Mouse (Mus musculus) lung, embryonic 16.5 days (tissue): ENCODE measurements around the gene Anks1b. TPM values are rescaled to one million over a fixed set of nuclear protein-coding genes. Genes with fewer than 3 reads are reported as not detected.
A peak's percentile ranks its signal among the peaks of the same experiment; 100 is the strongest.

Experiments
- ATAC-seq: fragments of 200-750 bp; cut with Nextera tagmentation; 2 replicates; pipeline ENCODE4 v1.8.0; 2017; ENCODE audit warnings: low read depth, mild to moderate bottlenecking, moderate library complexity
- H3K27ac ChIP-seq: fragments of 300-500 bp; sonication (generic); 2 replicates; pipeline ENCODE4 v1.5.1; 2014; ENCODE audit warnings: mild to moderate bottlenecking, control low read depth, low read length
- H3K27me3 ChIP-seq: fragments of 300-500 bp; sonication (generic); 2 replicates; pipeline ENCODE4 v1.6.1; 2014; ENCODE audit warnings: low read depth, low read length, mixed read lengths; ENCODE audit not compliant: control insufficient read depth, insufficient read depth
- H3K36me3 ChIP-seq: fragments of 300-500 bp; sonication (generic); 2 replicates; pipeline ENCODE4 v1.6.1; 2014; ENCODE audit warnings: low read length; ENCODE audit not compliant: control insufficient read depth, insufficient read depth
- H3K4me1 ChIP-seq: fragments of 300-500 bp; sonication (generic); replicated peaks from 2 replicates; pipeline ENCODE4 v1.6.1; 2014; ENCODE audit warnings: low read length, mixed read lengths; ENCODE audit not compliant: control insufficient read depth, insufficient read depth
- H3K4me2 ChIP-seq: fragments of 300-500 bp; sonication (generic); 2 replicates; pipeline ENCODE4 v1.6.1; 2014; ENCODE audit warnings: low read depth, low read length, control low read depth
- H3K4me3 ChIP-seq: fragments of 300-500 bp; sonication (generic); 2 replicates; pipeline ENCODE4 v1.5.1; 2014; ENCODE audit warnings: mild to moderate bottlenecking, low read length, control low read depth
- H3K9ac ChIP-seq: fragments of 300-500 bp; sonication (generic); 2 replicates; pipeline ENCODE4 v1.6.1; 2014; ENCODE audit warnings: low read length, control low read depth
- H3K9me3 ChIP-seq: fragments of 300-500 bp; sonication (generic); 2 replicates; pipeline ENCODE4 v1.6.1; 2016; ENCODE audit warnings: low read length; ENCODE audit not compliant: control insufficient read depth
- WGBS: fragments of 180-500 bp; shearing (Covaris S2); extraction: QIAGEN DNeasy Blood & Tissue Kit; methylation state at CpG from one replicate; pipeline ENCODE4 v1.1.7; 2014; 5-methylcytosine and 5-hydroxymethylcytosine counted together
- polyA plus RNA-seq: library from polyadenylated mRNA; unstranded; fragments of >200 nt; fragmentation: Nextera tagmentation; extraction: Ambion mirVana; gene quantifications from 2 replicates; pipeline ENCODE4 v1.2.1, GENCODE M21; 2015

The Anks1b gene
- polyA plus RNA-seq, 1 experiment from 2014 or later = 0.20 TPM

DNA sequence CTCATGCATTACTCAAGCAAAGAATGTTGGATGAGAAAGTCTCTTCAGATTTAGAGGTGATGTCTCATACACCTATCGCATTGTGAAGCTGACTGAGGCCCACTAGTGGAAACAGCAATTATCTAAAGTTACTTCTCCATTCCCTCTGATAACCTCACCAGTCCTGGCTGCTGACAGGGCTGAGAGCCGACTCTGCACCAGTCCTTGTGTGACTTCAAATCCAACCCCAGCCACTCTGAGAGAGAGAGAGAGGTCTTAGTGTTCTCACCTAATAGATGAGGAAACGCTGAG lies 991.2 kb downstream of the Anks1b start:
- Histone ChIP-seq H3K9me3 (no peaks in the 10 kb centered on the region), H3K27ac (no peak overlapping the region), H3K4me1 (no peaks in the 10 kb centered on the region), H3K27me3 (no peaks in the 10 kb centered on the region), H3K4me2 (no peak overlapping the region), H3K36me3 (no peaks in the 10 kb centered on the region), H3K9ac (no peak overlapping the region), H3K4me3 (no peak overlapping the region)
- ATAC-seq = no peak
- WGBS = 14% methylated on average over 3 of the region's 3 CpGs

DNA sequence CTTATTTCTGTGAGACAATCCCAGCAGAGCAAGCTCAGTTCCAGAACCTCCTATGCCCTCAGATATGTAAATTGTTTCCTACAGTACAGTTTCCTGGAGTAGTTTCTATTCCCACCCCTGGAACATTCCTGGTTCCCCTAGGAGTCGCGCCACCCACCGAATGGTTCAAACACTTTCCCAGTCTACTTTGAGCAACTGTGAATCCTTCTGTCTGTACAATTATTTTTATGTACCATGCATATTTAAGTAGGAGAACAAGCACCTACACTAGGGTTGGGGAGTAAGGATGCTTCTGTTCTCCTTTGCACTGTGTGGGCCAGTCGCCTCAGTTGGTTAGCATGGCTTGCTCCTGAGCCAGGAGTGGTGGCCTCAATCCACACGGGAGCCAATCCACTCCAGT lies 999.9 kb downstream of the Anks1b start:
- H3K27me3 ChIP-seq = no peaks in the 10 kb centered on the region
- no peaks in the 10 kb centered on the region for H3K4me1 ChIP-seq
- 84% methylated on average over 5 of the region's 5 CpGs for WGBS
- no peak overlapping the region for H3K27ac ChIP-seq
- H3K9ac ChIP-seq = no peak overlapping the region
- H3K4me3 ChIP-seq = no peak overlapping the region
- ATAC-seq = no peak
- H3K4me2 ChIP-seq = no peak overlapping the region
- no peaks in the 10 kb centered on the region for H3K36me3 ChIP-seq
- H3K9me3 ChIP-seq = no peaks in the 10 kb centered on the region

DNA sequence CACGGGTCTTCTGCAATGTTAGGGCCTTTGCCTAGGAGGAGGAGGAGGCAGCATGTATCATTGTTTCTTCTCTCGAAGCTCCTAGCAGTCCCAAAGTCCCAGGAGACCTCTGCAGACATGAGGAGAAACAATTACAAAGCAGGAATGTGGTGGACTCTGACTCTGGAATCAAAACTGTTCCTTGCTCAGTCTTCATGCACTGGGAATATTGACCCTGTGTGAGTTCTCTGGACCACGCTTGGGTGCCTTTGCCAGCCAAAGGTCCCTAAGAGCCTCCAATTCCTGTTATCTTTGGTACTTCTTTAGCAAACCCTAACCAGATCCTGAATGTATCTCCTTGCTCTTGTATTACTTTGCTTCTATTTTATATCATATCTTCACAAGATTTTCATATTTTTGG lies 1000.9 kb downstream of the Anks1b start:
- no peak overlapping the region for H3K9ac ChIP-seq
- ATAC-seq = no peak
- no peaks in the 10 kb centered on the region for H3K4me1 ChIP-seq
- H3K9me3 ChIP-seq = no peaks in the 10 kb centered on the region
- no peak overlapping the region for H3K4me3 ChIP-seq
- no peaks in the 10 kb centered on the region for H3K36me3 ChIP-seq
- H3K27ac ChIP-seq = no peak overlapping the region
- H3K4me2 ChIP-seq = no peak overlapping the region
- WGBS = 70% methylated on average over 3 of the region's 3 CpGs
- no peaks in the 10 kb centered on the region for H3K27me3 ChIP-seq

DNA sequence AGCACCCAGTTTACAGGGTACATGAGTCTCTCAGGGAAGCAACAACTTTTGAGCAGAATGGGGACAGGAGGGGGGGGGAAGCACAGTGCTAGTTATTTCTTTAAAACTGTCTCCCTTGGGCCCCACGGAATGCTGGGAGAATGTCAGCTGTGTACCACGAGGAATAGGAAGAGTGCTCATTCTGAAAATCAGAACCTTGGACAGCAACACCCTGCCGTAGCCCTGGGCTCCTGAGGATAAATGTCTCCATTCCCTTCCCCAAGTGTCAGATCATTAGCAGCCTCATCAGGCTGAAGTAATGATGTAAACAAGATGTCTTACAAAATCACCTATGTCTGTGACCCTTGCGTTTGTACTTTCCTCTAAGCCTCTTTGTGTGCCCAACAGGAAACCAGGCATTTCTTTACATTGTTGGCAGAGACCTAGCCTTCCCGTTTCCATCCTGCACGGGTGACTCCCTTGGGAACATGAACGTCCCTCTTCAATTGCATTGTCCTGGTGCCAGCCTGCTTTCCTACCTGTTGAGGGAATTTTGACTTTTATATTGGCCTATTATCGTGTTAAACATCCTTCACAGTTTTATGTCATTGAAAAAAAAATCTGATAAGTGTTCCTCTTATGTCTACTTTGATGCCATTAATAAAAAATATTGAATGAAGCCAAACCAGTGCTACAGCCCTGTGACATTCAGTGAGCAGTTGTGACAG lies 1007.7 kb downstream of the Anks1b start:
- Histone ChIP-seq H3K4me1 (no peaks in the 10 kb centered on the region), H3K27ac (no peak overlapping the region), H3K4me3 (no peak overlapping the region), H3K27me3 (no peaks in the 10 kb centered on the region), H3K36me3 (no peaks in the 10 kb centered on the region), H3K4me2 (no peak overlapping the region), H3K9ac (no peak overlapping the region), H3K9me3 (no peaks in the 10 kb centered on the region)
- WGBS = 26% methylated on average over 8 of the region's 8 CpGs
- ATAC-seq = no peak

DNA sequence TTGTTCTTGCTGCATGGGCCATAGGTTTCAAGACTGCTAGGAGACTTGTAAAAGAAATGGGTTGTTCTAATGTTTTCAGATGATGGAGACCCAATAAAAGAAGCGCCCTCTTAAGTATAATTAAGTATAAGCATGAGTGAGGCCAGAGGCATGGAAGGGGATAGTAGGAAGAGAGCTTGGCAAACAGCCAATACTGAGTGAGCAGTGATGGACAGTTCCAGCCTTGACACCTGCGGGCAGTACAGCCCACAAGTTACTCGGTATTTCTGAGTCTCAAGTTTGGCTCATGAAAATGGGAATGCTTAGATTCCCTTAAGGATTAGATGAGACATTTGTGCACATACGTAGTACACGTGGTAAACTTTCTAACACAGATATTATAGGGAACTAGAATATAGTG lies 1016.3 kb downstream of the Anks1b start:
- no peaks in the 10 kb centered on the region for H3K27me3 ChIP-seq
- ATAC-seq = 0 out of 2 replicates have a peak, but pooled peaks have one; percentile 28
- H3K4me3 ChIP-seq = no peak overlapping the region
- H3K9me3 ChIP-seq = no peaks in the 10 kb centered on the region
- WGBS = 68% methylated on average over 5 of the region's 5 CpGs
- no peak overlapping the region for H3K4me2 ChIP-seq
- no peaks in the 10 kb centered on the region for H3K36me3 ChIP-seq
- no peaks in the 10 kb centered on the region for H3K4me1 ChIP-seq
- no peak overlapping the region for H3K9ac ChIP-seq
- H3K27ac ChIP-seq = no peak overlapping the region

DNA sequence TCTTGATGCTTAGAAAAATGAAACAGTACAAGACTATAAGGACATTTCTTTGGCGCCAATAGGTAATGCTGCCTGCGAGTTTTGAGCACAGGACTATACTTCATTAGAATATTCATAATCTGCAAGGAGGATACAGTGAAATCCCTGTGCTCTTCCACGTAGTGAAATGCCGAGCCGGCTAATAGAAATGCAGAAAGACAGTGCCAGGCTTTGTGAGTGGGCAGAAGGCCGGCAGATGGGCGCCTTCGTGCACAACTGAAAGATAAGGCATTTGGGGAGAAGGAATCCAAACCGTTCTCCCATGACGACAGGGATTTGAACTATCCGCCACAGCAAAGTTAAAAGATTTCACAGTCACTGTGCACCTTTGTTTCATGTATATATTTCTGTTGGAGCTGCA lies 1019.4 kb downstream of the Anks1b start:
- Histone ChIP-seq H3K4me2 (no peak overlapping the region), H3K36me3 (no peaks in the 10 kb centered on the region), H3K27ac (no peak overlapping the region), H3K9ac (no peak overlapping the region), H3K4me1 (no peaks in the 10 kb centered on the region), H3K27me3 (no peaks in the 10 kb centered on the region), H3K4me3 (no peak overlapping the region), H3K9me3 (no peaks in the 10 kb centered on the region)
- ATAC-seq = no peak
- WGBS = 79% methylated on average over 11 of the region's 11 CpGs

DNA sequence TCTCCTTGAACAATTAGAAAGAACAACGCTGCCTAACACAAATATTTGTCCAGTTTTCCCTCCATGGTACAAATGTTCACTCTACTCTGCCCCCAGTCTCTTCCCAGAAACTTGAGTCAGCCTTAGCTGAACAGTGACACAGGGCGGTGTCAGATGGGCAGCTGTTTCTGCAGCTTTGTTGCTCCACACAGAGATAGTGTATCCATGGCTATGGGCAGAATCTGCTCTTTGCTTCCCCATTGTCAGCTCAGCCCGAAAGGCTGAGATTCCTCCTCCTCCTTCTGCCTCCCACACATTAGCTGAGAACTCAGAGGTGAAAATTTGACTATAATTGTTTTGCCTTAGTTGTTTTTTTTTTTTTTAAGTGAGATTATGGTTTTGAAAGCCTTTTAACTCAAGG lies 1024.6 kb downstream of the Anks1b start:
- Histone ChIP-seq H3K4me1 (no peaks in the 10 kb centered on the region), H3K9me3 (no peaks in the 10 kb centered on the region), H3K36me3 (no peaks in the 10 kb centered on the region), H3K9ac (no peak overlapping the region), H3K27ac (no peak overlapping the region), H3K27me3 (no peaks in the 10 kb centered on the region), H3K4me2 (no peak overlapping the region), H3K4me3 (no peak overlapping the region)
- 56% methylated on average over 3 of the region's 3 CpGs for WGBS
- no peak for ATAC-seq

DNA sequence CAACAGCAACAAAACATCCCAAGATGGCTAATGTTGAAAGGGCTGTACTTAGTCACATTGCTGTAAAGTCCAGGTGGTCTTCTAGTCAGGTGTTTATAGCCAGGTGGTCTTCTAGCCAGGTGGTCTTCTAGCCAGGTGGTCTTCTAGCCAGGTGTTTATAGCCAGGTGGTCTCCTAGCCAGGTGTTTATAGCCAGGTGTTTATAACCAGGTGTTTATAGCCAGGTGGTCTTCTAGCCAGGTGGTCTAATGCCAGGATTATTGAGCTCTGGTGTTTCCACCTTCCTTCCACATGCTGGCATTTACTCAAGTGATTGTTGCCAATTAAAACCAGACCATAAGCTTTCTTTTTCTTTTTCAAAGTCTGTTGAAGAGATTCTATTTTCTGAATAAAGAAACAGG lies 1030.9 kb downstream of the Anks1b start:
- Histone ChIP-seq H3K4me1 (no peaks in the 10 kb centered on the region), H3K9ac (no peak overlapping the region), H3K9me3 (no peaks in the 10 kb centered on the region), H3K36me3 (no peaks in the 10 kb centered on the region), H3K4me2 (no peak overlapping the region), H3K27me3 (no peaks in the 10 kb centered on the region), H3K27ac (no peak overlapping the region), H3K4me3 (no peak overlapping the region)
- ATAC-seq = no peak

DNA sequence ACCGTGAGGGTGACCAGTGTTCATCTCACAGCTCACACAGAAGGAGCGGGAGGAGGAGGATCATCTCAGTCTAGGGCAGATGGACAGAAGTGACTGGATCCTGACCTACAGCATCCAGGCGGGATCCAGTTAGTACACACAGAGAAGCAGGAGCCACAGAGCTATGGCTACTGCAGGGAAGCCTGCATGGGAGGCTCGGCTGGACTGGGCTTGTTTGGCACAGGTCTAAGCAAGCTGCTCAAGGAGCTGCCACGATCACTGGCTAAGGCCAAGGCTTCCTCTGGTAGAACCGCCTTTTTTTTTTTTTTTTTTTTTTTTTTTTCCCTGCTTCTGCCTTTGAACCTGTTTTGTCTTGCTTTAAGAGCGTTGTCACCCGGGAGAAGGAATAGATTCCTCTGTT lies 1034.1 kb downstream of the Anks1b start:
- no peak overlapping the region for H3K27ac ChIP-seq
- ATAC-seq = no peak

DNA sequence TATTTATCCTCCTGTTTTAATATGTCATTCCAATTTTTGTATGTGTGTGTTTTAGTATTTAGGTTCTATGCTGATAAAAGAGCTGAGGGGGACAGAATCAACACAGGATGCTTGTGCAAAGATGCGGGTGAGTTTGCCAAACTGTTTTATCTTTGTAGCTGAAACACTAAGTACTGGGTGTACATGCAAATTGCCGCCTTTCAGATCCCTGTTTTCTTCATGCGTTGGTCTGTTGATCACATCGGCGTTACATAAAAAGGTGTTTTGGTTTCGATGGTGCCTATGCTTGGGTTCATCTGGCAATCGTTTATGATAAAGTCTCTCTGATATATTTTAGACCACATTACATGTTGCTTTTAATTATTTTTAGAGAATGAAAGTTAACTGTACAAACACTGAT lies 1050.2 kb downstream of the Anks1b start:
- H3K4me3 ChIP-seq = no peak overlapping the region
- no peak overlapping the region for H3K4me2 ChIP-seq
- no peak overlapping the region for H3K9ac ChIP-seq
- H3K27ac ChIP-seq = no peak overlapping the region
- no peak for ATAC-seq
- no peaks in the 10 kb centered on the region for H3K36me3 ChIP-seq
- WGBS = 80% methylated on average over 7 of the region's 7 CpGs
- H3K4me1 ChIP-seq = no peaks in the 10 kb centered on the region
- H3K9me3 ChIP-seq = no peaks in the 10 kb centered on the region
- no peaks in the 10 kb centered on the region for H3K27me3 ChIP-seq

More for the DNA sequence above, 1034.1 kb downstream of the Anks1b start:
- Histone ChIP-seq H3K9me3 (no peaks in the 10 kb centered on the region), H3K4me3 (no peak overlapping the region), H3K36me3 (no peaks in the 10 kb centered on the region), H3K4me2 (no peak overlapping the region), H3K27me3 (no peaks in the 10 kb centered on the region), H3K4me1 (no peaks in the 10 kb centered on the region), H3K9ac (no peak overlapping the region)
- 53% methylated on average over 8 of the region's 8 CpGs for WGBS
